Mouse (Mus musculus) T-helper 2 cell (primary cell): ENCODE data around the gene Gm10801.
"Not testable (repeated sequence)": the region's sequence is repeated elsewhere in the genome, so short reads cannot be mapped to it uniquely, and the experiment has no call there.

Source experiments
- in situ Hi-C: fragments of 300-600 bp; cut with MboI, MseI; formaldehyde crosslinking; loops from one replicate; pipeline ENCODE4 v1.15.1; 2025; ENCODE audit warnings: high pct_unique_total_duplicates

Gm10801 gene

DNA sequence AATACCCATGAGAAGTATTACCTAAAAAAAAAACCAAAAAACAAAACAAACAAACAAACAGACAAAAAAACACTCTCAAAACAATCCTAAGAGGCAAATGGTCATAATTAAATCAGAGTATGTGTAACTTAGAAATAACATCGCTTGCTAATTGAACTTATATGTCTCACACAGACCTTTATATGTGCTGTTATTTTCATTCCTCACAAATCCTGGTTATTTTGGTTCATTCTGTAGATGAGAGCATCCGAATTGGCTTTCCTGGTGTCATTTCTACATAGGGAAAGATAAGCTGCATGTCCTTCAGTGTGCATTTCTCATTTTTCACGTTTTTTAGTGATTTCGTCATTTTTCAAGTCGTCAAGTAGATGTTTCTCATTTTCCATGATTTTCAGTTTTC lies at the start of gene Gm10801:
Gene Gm10801, plus strand, starts transcription at position 301 of the 400 bp plus-strand sequence.
- in situ Hi-C loops = not testable (repeated sequence)

DNA sequence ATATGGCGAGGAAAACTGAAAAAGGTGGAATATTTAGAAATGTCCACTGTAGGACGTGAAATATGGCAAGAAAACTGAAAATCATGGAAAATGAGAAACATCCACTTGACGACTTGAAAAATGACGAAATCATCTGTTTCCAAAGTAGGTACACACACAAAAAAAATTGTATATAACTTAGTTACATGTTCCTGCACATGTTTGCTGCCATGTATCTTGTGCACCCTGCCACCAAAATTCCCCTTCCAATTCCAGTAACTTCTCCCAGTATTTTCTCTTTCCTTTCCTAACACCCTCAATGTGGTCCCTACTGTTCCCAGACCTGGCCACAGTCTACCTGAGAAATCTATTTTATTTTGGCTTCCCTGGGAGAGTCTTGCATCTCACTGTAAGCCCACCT lies 5.2 kb downstream of the Gm10801 start, which contains the start of gene Gm10800:
Gene Gm10800, minus strand, starts transcription at position 101 of the 400 bp plus-strand sequence.
- in situ Hi-C loops = not testable (repeated sequence)

DNA sequence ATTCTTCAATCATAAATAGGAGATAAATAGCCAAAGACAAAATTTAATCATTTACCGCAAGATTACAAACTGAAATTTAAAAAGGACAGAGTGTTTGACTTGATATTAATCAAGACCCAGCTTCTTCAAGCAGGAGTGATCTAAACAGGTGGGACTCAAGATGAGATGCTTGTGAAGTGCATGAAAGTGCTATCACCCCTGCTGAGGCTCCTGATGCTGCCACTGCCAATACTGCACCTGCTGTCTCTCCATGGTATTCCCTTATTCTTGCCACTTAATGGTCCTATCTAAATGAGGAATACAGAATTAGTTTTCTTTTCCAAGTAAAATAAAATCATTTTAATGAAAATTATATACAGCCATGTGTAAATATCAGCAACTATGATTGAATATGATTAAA lies 35.5 kb downstream of the Gm10801 start:
- in situ Hi-C loops = no loop called here
